ENCODE assay signal across 8 mouse cellular contexts in genomic region chr6:72534035-72534809, GRCm38 (mm10). TPM values are rescaled to one million over a fixed set of nuclear protein-coding genes. Genes with fewer than 3 reads are reported as not detected.
DNase-seq lines count a peak whose midpoint lies in the region; ATAC-seq and TF ChIP-seq lines count a peak whose summit lies in the region.

No protein-coding gene starts in this region.

- no peaks in the 10 kb centered on the region for H3K9me3 ChIP-seq in forebrain, postnatal 0 days (ENCODE audit: low read length)
- no peaks in the 10 kb centered on the region for H3K9me3 ChIP-seq in hindbrain, embryonic 11.5 days (ENCODE audit: control insufficient read depth, low read length)

- WGBS in cerebellum, adult 2 months: 43% methylated on average over 9 of the region's 9 CpGs
- WGBS in forebrain, postnatal 0 days: 34% methylated on average over 9 of the region's 9 CpGs
- WGBS in hindbrain, embryonic 11.5 days: 42% methylated on average over 8 of the region's 9 CpGs

- ATAC-seq in frontal cortex, adult (ENCODE audit: low TSS enrichment): no peak
- peak; percentile 25 for ATAC-seq in forebrain, postnatal 0 days
- ATAC-seq in hindbrain, embryonic 11.5 days (ENCODE audit: low FRiP score): peak; percentile 61
- ATAC-seq in megakaryocyte progenitor cell, adult 5-6 weeks (replicated peaks; ENCODE audit: poor library complexity): peak; percentile 66

- peak; percentile 65 to 70 for DNase-seq in frontal cortex, postnatal 10 days (ENCODE audit: low spot score in 2 of 2)
- peak; percentile 57 for DNase-seq in cerebellum, adult 2 months
- DNase-seq in forebrain, postnatal 0 days: peak; percentile 90
- peak; percentile 83 for DNase-seq in hindbrain, embryonic 11.5 days (ENCODE audit: low spot score)
- peak; percentile 51 to 64 for DNase-seq in left cerebral cortex, adult 18-20 months (ENCODE audit: low spot score in 2 of 2)
- DNase-seq in right cerebral cortex, postnatal 36 days (ENCODE audit: low spot score in 2 of 2): peak; percentile 45 to 46

- no peak overlapping the region for H3K4me3 ChIP-seq in cerebellum, adult 2 months (replicated peaks; ENCODE audit: insufficient read depth, low read depth, low read length)
- H3K4me3 ChIP-seq in forebrain, postnatal 0 days (ENCODE audit: low read depth, low read length): no peak overlapping the region
- no peak overlapping the region for H3K4me3 ChIP-seq in hindbrain, embryonic 11.5 days (ENCODE audit: low read depth, low read length)

- no peak overlapping the region for H3K4me2 ChIP-seq in forebrain, postnatal 0 days (ENCODE audit: low read depth)
- no peak overlapping the region for H3K4me2 ChIP-seq in hindbrain, embryonic 11.5 days (replicated peaks; ENCODE audit: low read depth, low read length)

- no peaks in the 10 kb centered on the region for H3K4me1 ChIP-seq in cerebellum, adult 2 months (ENCODE audit: control insufficient read depth, insufficient read depth, low read length)
- peaks cover 7% of the 10 kb centered on the region; the same call in 1 of the 2 replicates for H3K4me1 ChIP-seq in forebrain, postnatal 0 days (ENCODE audit: insufficient read depth)
- H3K4me1 ChIP-seq in hindbrain, embryonic 11.5 days (replicated peaks; ENCODE audit: control insufficient read depth, insufficient read depth, low read length): peaks cover 2% of the 10 kb centered on the region; the same call in 1 of the 2 replicates

- H3K9ac ChIP-seq in forebrain, postnatal 0 days: no peak overlapping the region
- H3K9ac ChIP-seq in hindbrain, embryonic 11.5 days (ENCODE audit: low read depth, low read length): no peak overlapping the region

- no peak overlapping the region for H3K27ac ChIP-seq in cerebellum, adult 2 months (ENCODE audit: insufficient read depth, low read length)
- no peak overlapping the region for H3K27ac ChIP-seq in forebrain, postnatal 0 days (ENCODE audit: low read depth, low read length)
- H3K27ac ChIP-seq in hindbrain, embryonic 11.5 days (ENCODE audit: low read depth, low read length): no peak overlapping the region

- no peaks in the 10 kb centered on the region for H3K27me3 ChIP-seq in cerebellum, adult 2 months (ENCODE audit: control insufficient read depth, insufficient read depth, low read length)
- no peaks in the 10 kb centered on the region for H3K27me3 ChIP-seq in forebrain, postnatal 0 days (ENCODE audit: insufficient read depth, low read length)
- no peaks in the 10 kb centered on the region for H3K27me3 ChIP-seq in hindbrain, embryonic 11.5 days (ENCODE audit: control insufficient read depth, insufficient read depth, low read length)

- no peak for TF ChIP-seq POLR2A in cerebellum, adult 2 months (IDR thresholded peaks at IDR 0.05; ENCODE audit: borderline replicate concordance, insufficient read depth, low read length)

- TF ChIP-seq CTCF in cerebellum, adult 2 months (IDR thresholded peaks at IDR 0.05; ENCODE audit: borderline replicate concordance, insufficient read depth, low read depth, low read length): peak; percentile 91
- peak; percentile 100 for TF ChIP-seq CTCF in forebrain, postnatal 0 days (IDR thresholded peaks at IDR 0.05; ENCODE audit: low read depth)

- H3K36me3 ChIP-seq in forebrain, postnatal 0 days (ENCODE audit: insufficient read depth): no peaks in the 10 kb centered on the region
- H3K36me3 ChIP-seq in hindbrain, embryonic 11.5 days (ENCODE audit: control insufficient read depth, insufficient read depth, low read length): no peaks in the 10 kb centered on the region

RNA-seq across cellular contexts. Expression of gene Capg, which starts 10.0 kb away (rescaled TPM):
- 3.6 and 4.8 TPM in 2 replicates for polyA plus RNA-seq in cerebellum, adult 2 months (2012; rRNA removed)
- total RNA-seq in forebrain, postnatal 0 days (2014; rRNA removed): 6.7 and 8.9 TPM in 2 replicates
- 7.1 and 7.6 TPM in 2 replicates for polyA plus RNA-seq in forebrain, postnatal 0 days (2015; fragmentation: Nextera tagmentation; extraction: Ambion mirVana)
- 10.4 TPM in 2 replicates for polyA plus RNA-seq in hindbrain, embryonic 11.5 days (2014; fragmentation: Nextera tagmentation; extraction: Ambion mirVana)
- 1 to 10 TPM; 1.8 to 4.2 TPM for total RNA-seq in left cerebral cortex, adult 18-20 months (2021)
- 24.4 and 25.5 TPM in 2 replicates for total RNA-seq in megakaryocyte progenitor cell, adult 5-6 weeks (2015)
- total RNA-seq in megakaryocyte progenitor cell, adult 5-6 weeks (2017): 42.7 and 60.1 TPM in 2 replicates

RNA-seq across cellular contexts. Expression of gene Sh2d6, which starts 12.7 kb away (rescaled TPM):
- polyA plus RNA-seq in cerebellum, adult 2 months (2012; rRNA removed): 0.78 and 0.79 TPM in 2 replicates
- total RNA-seq in forebrain, postnatal 0 days (2014; rRNA removed): 0.24 and 0.38 TPM in 2 replicates
- 0.21 and 0.47 TPM in 2 replicates for polyA plus RNA-seq in forebrain, postnatal 0 days (2015; fragmentation: Nextera tagmentation; extraction: Ambion mirVana)
- 0.45 and 0.66 TPM in 2 replicates for polyA plus RNA-seq in hindbrain, embryonic 11.5 days (2014; fragmentation: Nextera tagmentation; extraction: Ambion mirVana)
- total RNA-seq in left cerebral cortex, adult 18-20 months (2021): under 1 TPM; 0.56 to 0.61 TPM
- not detected in 2 replicates for total RNA-seq in megakaryocyte progenitor cell, adult 5-6 weeks (2015)
- total RNA-seq in megakaryocyte progenitor cell, adult 5-6 weeks (2017): not detected in 2 replicates
